Mouse (Mus musculus): ENCODE results near the gene 4930407I10Rik.
A peak's percentile ranks its signal among the peaks of the same experiment; 100 is the strongest.

DNA sequence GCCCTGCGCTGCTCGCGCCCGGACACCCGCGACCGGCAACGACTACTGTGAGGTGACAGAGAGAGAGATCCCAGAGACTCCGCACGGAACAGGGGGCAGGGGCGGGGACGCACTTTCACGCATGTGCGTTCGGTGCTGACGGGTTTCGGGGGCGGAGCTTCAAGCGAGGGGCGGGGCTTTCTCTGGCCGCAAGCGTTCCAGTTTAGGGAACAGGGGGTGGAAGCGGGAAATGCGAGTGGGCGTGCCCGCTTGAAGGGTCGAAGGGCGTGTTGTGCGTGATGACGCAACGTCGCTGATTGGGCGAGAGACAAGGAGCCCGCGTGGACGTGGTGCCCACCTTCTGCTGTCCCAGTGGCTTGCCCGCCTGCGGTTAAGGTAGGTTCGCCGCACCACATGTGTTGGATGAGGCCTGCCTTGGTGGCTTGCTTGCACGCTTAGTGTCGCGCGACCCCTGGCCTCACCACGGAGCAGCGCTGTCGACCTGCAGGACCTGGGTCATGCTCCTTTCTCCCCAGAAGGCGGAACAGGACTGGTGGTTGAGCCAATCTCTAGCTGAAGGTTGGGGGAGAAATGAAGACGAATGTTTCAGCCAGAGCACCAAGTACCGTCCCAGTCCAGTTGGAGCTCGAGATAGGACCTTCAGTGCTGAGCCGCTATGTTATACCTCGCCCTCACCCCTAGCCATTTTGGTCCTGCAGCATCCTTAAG is 42.7 kb upstream of the 4930407I10Rik start:
- TF ChIP-seq GATA1 (IDR thresholded peaks at IDR 0.05; ENCODE audit: borderline replicate concordance, low read length) (peak; percentile 79; the same call in 2 of the 3 replicates), FLI1 (IDR thresholded peaks at IDR 0.05; ENCODE audit: low read length) (no peak)
